Comparison of ENCODE assay signal across 16 mouse cellular contexts in genomic region chr6:97769549-97769948, GRCm38 (mm10).
"Had no signal": no experiment of that assay in that cellular context is flagged by ENCODE, and none has a peak within 500 bp of the region (broad histone marks: within the 10 kb centered on the region; RNA-seq: fewer than 3 reads in every experiment).

No protein-coding gene starts in this region.

- H3K36me3 ChIP-seq: liver, embryonic 15.5 days; lung, embryonic 15.5 days; midbrain, embryonic 13.5 days; midbrain, embryonic 15.5 days; neural tube, embryonic 12.5 days; stomach, embryonic 15.5 days had no signal

- H3K27me3 ChIP-seq: liver, embryonic 15.5 days; lung, embryonic 15.5 days; midbrain, embryonic 13.5 days; midbrain, embryonic 15.5 days; stomach, embryonic 15.5 days had no signal

- DNase-seq: liver, postnatal 0 days; lung, adult 2 months; lung, postnatal 14 days; lung, postnatal 36 days; thymus, adult 2 months; thymus, postnatal 25 days; thymus, postnatal 4 days had no signal

- H3K4me1 ChIP-seq: liver, embryonic 15.5 days; lung, embryonic 15.5 days; megakaryocyte, embryonic 14.5 days; midbrain, embryonic 13.5 days; midbrain, embryonic 15.5 days; neural tube, embryonic 12.5 days; stomach, embryonic 15.5 days had no signal

- H3K4me3 ChIP-seq: liver, embryonic 15.5 days; lung, embryonic 15.5 days; megakaryocyte, embryonic 14.5 days; midbrain, embryonic 13.5 days; midbrain, embryonic 15.5 days; neural tube, embryonic 12.5 days; stomach, embryonic 15.5 days had no signal

- H3K27ac ChIP-seq: liver, embryonic 15.5 days; lung, embryonic 15.5 days; macrophage; midbrain, embryonic 13.5 days; midbrain, embryonic 15.5 days; neural tube, embryonic 12.5 days; stomach, embryonic 15.5 days; stomach, postnatal 0 days had no signal

- H3K9me3 ChIP-seq: liver, embryonic 15.5 days; lung, embryonic 15.5 days; megakaryocyte, embryonic 14.5 days; midbrain, embryonic 13.5 days; midbrain, embryonic 15.5 days; neural tube, embryonic 12.5 days; stomach, embryonic 15.5 days had no signal
